Mouse (Mus musculus): Measurements from ENCODE around the gene Nt5c. TPM values are rescaled to one million over a fixed set of nuclear protein-coding genes. Genes with fewer than 3 reads are reported as not detected.

Gene Nt5c
- polyA plus RNA-seq, 1 experiment from 2014 or later = 70.5 TPM

GRCm38 (mm10) chr11:115522703-115523102, 31.0 kb upstream of the Nt5c start:
- H3K9ac ChIP-seq (ENCODE audit: low read depth, low read length) = no peak overlapping the region
- no peak overlapping the region for H3K4me3 ChIP-seq (ENCODE audit: low read depth, low read length)
- no peaks in the 10 kb centered on the region for H3K27me3 ChIP-seq (ENCODE audit: control insufficient read depth, insufficient read depth, low read length)
- WGBS (ENCODE audit: insufficient replicate concordance) = 75% methylated on average over 2 of the region's 2 CpGs
- H3K4me2 ChIP-seq = no peak overlapping the region
- H3K27ac ChIP-seq (ENCODE audit: low read depth, low read length) = no peak overlapping the region
- ATAC-seq (replicated peaks; ENCODE audit: insufficient number of reproducible peaks, low FRiP score, low TSS enrichment) = no peak
- H3K4me1 ChIP-seq (ENCODE audit: control insufficient read depth, insufficient read depth, low read length) = 0 out of 2 replicates have a peak, but pooled peaks cover 6% of the 10 kb centered on the region
- peaks cover 12% of the 10 kb centered on the region for H3K36me3 ChIP-seq (ENCODE audit: control insufficient read depth, insufficient read depth, low read length)
- no peaks in the 10 kb centered on the region for H3K9me3 ChIP-seq (replicated peaks; ENCODE audit: control insufficient read depth, low read length)

- H3K27me3 ChIP-seq (ENCODE audit: control insufficient read depth, insufficient read depth, low read length) = no peaks in the 10 kb centered on the region
- 0 out of 2 replicates have a peak, but pooled peaks cover 6% of the 10 kb centered on the region for H3K4me1 ChIP-seq (ENCODE audit: control insufficient read depth, insufficient read depth, low read length)
- no peak for ATAC-seq (replicated peaks; ENCODE audit: insufficient number of reproducible peaks, low FRiP score, low TSS enrichment)
- peaks cover 9% of the 10 kb centered on the region for H3K36me3 ChIP-seq (ENCODE audit: control insufficient read depth, insufficient read depth, low read length)
- no peak overlapping the region for H3K4me2 ChIP-seq
- no peak overlapping the region for H3K9ac ChIP-seq (ENCODE audit: low read depth, low read length)
- no peak overlapping the region for H3K27ac ChIP-seq (ENCODE audit: low read depth, low read length)
- H3K9me3 ChIP-seq (replicated peaks; ENCODE audit: control insufficient read depth, low read length) = no peaks in the 10 kb centered on the region
- WGBS (ENCODE audit: insufficient replicate concordance) = 90% methylated on average over 2 of the region's 2 CpGs
- no peak overlapping the region for H3K4me3 ChIP-seq (ENCODE audit: low read depth, low read length)
These were observed 30.6 kb upstream of the Nt5c start for GRCm38 (mm10) chr11:115522238-115522637.

- WGBS (ENCODE audit: insufficient replicate concordance) = 74% methylated on average over 4 of the region's 4 CpGs
- H3K4me3 ChIP-seq (ENCODE audit: low read depth, low read length) = no peak overlapping the region
- H3K36me3 ChIP-seq (ENCODE audit: control insufficient read depth, insufficient read depth, low read length) = peaks cover 9% of the 10 kb centered on the region
- no peaks in the 10 kb centered on the region for H3K9me3 ChIP-seq (replicated peaks; ENCODE audit: control insufficient read depth, low read length)
- H3K27ac ChIP-seq (ENCODE audit: low read depth, low read length) = no peak overlapping the region
- no peak for ATAC-seq (replicated peaks; ENCODE audit: insufficient number of reproducible peaks, low FRiP score, low TSS enrichment)
- 0 out of 2 replicates have a peak, but pooled peaks cover 6% of the 10 kb centered on the region for H3K4me1 ChIP-seq (ENCODE audit: control insufficient read depth, insufficient read depth, low read length)
- H3K4me2 ChIP-seq = no peak overlapping the region
- H3K27me3 ChIP-seq (ENCODE audit: control insufficient read depth, insufficient read depth, low read length) = no peaks in the 10 kb centered on the region
- no peak overlapping the region for H3K9ac ChIP-seq (ENCODE audit: low read depth, low read length)
These were observed 29.4 kb upstream of the Nt5c start for GRCm38 (mm10) chr11:115521080-115521479.

- Histone ChIP-seq H3K36me3 (ENCODE audit: control insufficient read depth, insufficient read depth, low read length) (peaks cover 7% of the 10 kb centered on the region), H3K27ac (ENCODE audit: low read depth, low read length) (no peak overlapping the region), H3K9ac (ENCODE audit: low read depth, low read length) (no peak overlapping the region), H3K9me3 (replicated peaks; ENCODE audit: control insufficient read depth, low read length) (no peaks in the 10 kb centered on the region), H3K27me3 (ENCODE audit: control insufficient read depth, insufficient read depth, low read length) (no peaks in the 10 kb centered on the region), H3K4me3 (ENCODE audit: low read depth, low read length) (no peak overlapping the region), H3K4me1 (ENCODE audit: control insufficient read depth, insufficient read depth, low read length) (0 out of 2 replicates have a peak, but pooled peaks cover 6% of the 10 kb centered on the region), H3K4me2 (no peak overlapping the region)
- ATAC-seq (replicated peaks; ENCODE audit: insufficient number of reproducible peaks, low FRiP score, low TSS enrichment) = no peak
- 81% methylated on average over 2 of the region's 2 CpGs for WGBS (ENCODE audit: insufficient replicate concordance)
These were observed 28.6 kb upstream of the Nt5c start for GRCm38 (mm10) chr11:115520218-115520617.

GRCm38 (mm10) chr11:115519581-115519980, 27.9 kb upstream of the Nt5c start:
- H3K4me2 ChIP-seq = no peak overlapping the region
- H3K27me3 ChIP-seq (ENCODE audit: control insufficient read depth, insufficient read depth, low read length) = no peaks in the 10 kb centered on the region
- no peak overlapping the region for H3K27ac ChIP-seq (ENCODE audit: low read depth, low read length)
- no peak for ATAC-seq (replicated peaks; ENCODE audit: insufficient number of reproducible peaks, low FRiP score, low TSS enrichment)
- 79% methylated on average over 3 of the region's 3 CpGs for WGBS (ENCODE audit: insufficient replicate concordance)
- H3K36me3 ChIP-seq (ENCODE audit: control insufficient read depth, insufficient read depth, low read length) = peaks cover under 1% of the 10 kb centered on the region
- H3K4me3 ChIP-seq (ENCODE audit: low read depth, low read length) = no peak overlapping the region
- no peak overlapping the region for H3K9ac ChIP-seq (ENCODE audit: low read depth, low read length)
- H3K4me1 ChIP-seq (ENCODE audit: control insufficient read depth, insufficient read depth, low read length) = 0 out of 2 replicates have a peak, but pooled peaks cover 6% of the 10 kb centered on the region
- H3K9me3 ChIP-seq (replicated peaks; ENCODE audit: control insufficient read depth, low read length) = no peaks in the 10 kb centered on the region

GRCm38 (mm10) chr11:115518693-115519092, 27.0 kb upstream of the Nt5c start:
- Histone ChIP-seq H3K4me1 (ENCODE audit: control insufficient read depth, insufficient read depth, low read length) (0 out of 2 replicates have a peak, but pooled peaks cover 6% of the 10 kb centered on the region), H3K4me2 (no peak overlapping the region), H3K4me3 (ENCODE audit: low read depth, low read length) (no peak overlapping the region), H3K36me3 (ENCODE audit: control insufficient read depth, insufficient read depth, low read length) (no peaks in the 10 kb centered on the region), H3K9me3 (replicated peaks; ENCODE audit: control insufficient read depth, low read length) (no peaks in the 10 kb centered on the region), H3K27ac (ENCODE audit: low read depth, low read length) (no peak overlapping the region), H3K9ac (ENCODE audit: low read depth, low read length) (no peak overlapping the region), H3K27me3 (ENCODE audit: control insufficient read depth, insufficient read depth, low read length) (no peaks in the 10 kb centered on the region)
- WGBS (ENCODE audit: insufficient replicate concordance) = 56% methylated on average over 9 of the region's 9 CpGs
- ATAC-seq (replicated peaks; ENCODE audit: insufficient number of reproducible peaks, low FRiP score, low TSS enrichment) = no peak

- Histone ChIP-seq H3K36me3 (ENCODE audit: control insufficient read depth, insufficient read depth, low read length) (no peaks in the 10 kb centered on the region), H3K4me2 (no peak overlapping the region), H3K4me1 (ENCODE audit: control insufficient read depth, insufficient read depth, low read length) (peaks cover 18% of the 10 kb centered on the region), H3K27me3 (ENCODE audit: control insufficient read depth, insufficient read depth, low read length) (no peaks in the 10 kb centered on the region), H3K4me3 (ENCODE audit: low read depth, low read length) (no peak overlapping the region), H3K9me3 (replicated peaks; ENCODE audit: control insufficient read depth, low read length) (no peaks in the 10 kb centered on the region), H3K9ac (ENCODE audit: low read depth, low read length) (no peak overlapping the region), H3K27ac (ENCODE audit: low read depth, low read length) (no peak overlapping the region)
- 80% methylated on average over 5 of the region's 5 CpGs for WGBS (ENCODE audit: insufficient replicate concordance)
- ATAC-seq (replicated peaks; ENCODE audit: insufficient number of reproducible peaks, low FRiP score, low TSS enrichment) = no peak
These were observed 25.3 kb upstream of the Nt5c start for GRCm38 (mm10) chr11:115516942-115517341.

GRCm38 (mm10) chr11:115515021-115515420, 23.4 kb upstream of the Nt5c start:
- H3K27ac ChIP-seq (ENCODE audit: low read depth, low read length) = no peak overlapping the region
- no peaks in the 10 kb centered on the region for H3K27me3 ChIP-seq (ENCODE audit: control insufficient read depth, insufficient read depth, low read length)
- H3K4me3 ChIP-seq (ENCODE audit: low read depth, low read length) = no peak overlapping the region
- no peaks in the 10 kb centered on the region for H3K9me3 ChIP-seq (replicated peaks; ENCODE audit: control insufficient read depth, low read length)
- peaks cover 32% of the 10 kb centered on the region for H3K4me1 ChIP-seq (ENCODE audit: control insufficient read depth, insufficient read depth, low read length)
- no peaks in the 10 kb centered on the region for H3K36me3 ChIP-seq (ENCODE audit: control insufficient read depth, insufficient read depth, low read length)
- H3K4me2 ChIP-seq = peak overlapping the region; percentile 11; the same call in 1 of the 2 replicates
- 70% methylated on average over 6 of the region's 6 CpGs for WGBS (ENCODE audit: insufficient replicate concordance)
- no peak overlapping the region for H3K9ac ChIP-seq (ENCODE audit: low read depth, low read length)
- ATAC-seq (replicated peaks; ENCODE audit: insufficient number of reproducible peaks, low FRiP score, low TSS enrichment) = no peak

GRCm38 (mm10) chr11:115514238-115514663, 22.6 kb upstream of the Nt5c start, which contains the start of gene Jpt1:
Jpt1 (minus strand) TSS chr11:115514387.
- peak; percentile 94 for ATAC-seq (replicated peaks; ENCODE audit: insufficient number of reproducible peaks, low FRiP score, low TSS enrichment)
- 0% methylated on average over 24 of the region's 24 CpGs for WGBS (ENCODE audit: insufficient replicate concordance)
- peak within 1 kb of the TSS; percentile 97 for H3K9ac ChIP-seq (ENCODE audit: low read depth, low read length)
- H3K9me3 ChIP-seq (replicated peaks; ENCODE audit: control insufficient read depth, low read length) = no peaks in the 10 kb centered on the region
- no peaks in the 10 kb centered on the region for H3K36me3 ChIP-seq (ENCODE audit: control insufficient read depth, insufficient read depth, low read length)
- H3K27me3 ChIP-seq (ENCODE audit: control insufficient read depth, insufficient read depth, low read length) = no peaks in the 10 kb centered on the region
- peaks cover 35% of the 10 kb centered on the region for H3K4me1 ChIP-seq (ENCODE audit: control insufficient read depth, insufficient read depth, low read length)
- peak within 1 kb of the TSS; percentile 89 for H3K27ac ChIP-seq (ENCODE audit: low read depth, low read length)
- peak within 1 kb of the TSS; percentile 90 for H3K4me2 ChIP-seq
- H3K4me3 ChIP-seq (ENCODE audit: low read depth, low read length) = peak within 1 kb of the TSS; percentile 100

Data from heart, embryonic 11.5 days (tissue).